Mouse (Mus musculus): ENCODE data around the gene Sppl2c.
"Not testable (repeated sequence)": the region's sequence is repeated elsewhere in the genome, so short reads cannot be mapped to it uniquely, and the experiment has no call there.

The Sppl2c gene

DNA sequence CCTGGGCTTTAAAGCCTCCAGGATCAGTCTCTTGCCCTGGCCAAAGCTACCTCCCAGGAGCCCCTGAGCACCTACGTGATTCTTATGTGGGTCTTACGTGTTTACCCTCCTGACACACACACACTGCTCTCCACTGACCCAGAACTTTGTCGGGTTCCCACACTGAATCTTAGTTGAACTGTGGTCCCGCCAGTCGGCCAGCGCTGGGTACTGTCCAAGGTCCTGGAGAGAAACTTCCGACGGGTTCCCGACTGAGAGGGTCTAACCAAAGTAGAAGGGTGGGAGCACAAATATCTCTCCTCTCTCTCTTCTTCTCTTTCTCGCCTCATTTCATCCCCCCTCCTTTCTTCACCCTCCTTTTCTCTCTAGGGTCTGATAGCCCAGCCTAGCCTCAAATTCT, 11.7 kb downstream of the Sppl2c start:
- peak; percentile 25 to 27 for DNase-seq

DNA sequence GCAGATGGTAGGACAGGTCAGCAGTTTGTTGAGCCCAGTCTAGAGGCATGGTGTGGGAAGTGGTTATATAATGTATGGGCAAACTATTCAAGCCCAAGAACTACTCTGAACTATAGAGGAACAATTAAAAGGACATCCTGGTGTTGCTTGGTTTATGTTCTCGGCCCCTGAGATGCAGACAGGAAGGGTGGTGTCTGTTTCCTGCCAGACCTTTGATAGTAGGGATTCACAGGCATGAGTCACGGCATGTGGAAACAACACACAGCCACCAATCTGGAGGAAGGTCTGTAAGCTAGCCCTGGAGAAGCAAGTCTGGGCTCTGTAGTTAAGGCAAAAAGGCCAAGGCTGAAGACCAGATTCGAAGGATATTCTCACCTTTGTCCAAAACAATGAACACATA, 17.1 kb downstream of the Sppl2c start:
- DNase-seq: no peak

DNA sequence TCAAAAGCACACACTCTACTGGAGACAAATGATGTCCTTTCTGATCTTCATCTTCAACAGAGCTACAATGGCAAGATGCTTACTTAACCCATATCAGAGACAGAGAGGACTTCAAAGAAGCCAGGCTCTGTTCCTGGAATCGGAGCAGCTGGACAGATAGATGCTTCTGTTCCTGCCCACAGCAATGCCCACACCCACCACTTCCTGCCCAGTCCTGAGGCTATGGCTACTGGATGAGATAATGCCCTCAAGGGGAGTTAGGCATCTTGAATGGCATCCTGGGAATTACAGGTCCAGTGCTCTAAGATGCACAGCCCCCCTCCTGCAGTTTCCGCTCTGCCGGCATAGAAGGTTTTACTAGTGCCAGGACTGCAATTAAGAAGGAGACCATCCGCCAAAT, 20.4 kb downstream of the Sppl2c start:
- DNase-seq: no peak

DNA sequence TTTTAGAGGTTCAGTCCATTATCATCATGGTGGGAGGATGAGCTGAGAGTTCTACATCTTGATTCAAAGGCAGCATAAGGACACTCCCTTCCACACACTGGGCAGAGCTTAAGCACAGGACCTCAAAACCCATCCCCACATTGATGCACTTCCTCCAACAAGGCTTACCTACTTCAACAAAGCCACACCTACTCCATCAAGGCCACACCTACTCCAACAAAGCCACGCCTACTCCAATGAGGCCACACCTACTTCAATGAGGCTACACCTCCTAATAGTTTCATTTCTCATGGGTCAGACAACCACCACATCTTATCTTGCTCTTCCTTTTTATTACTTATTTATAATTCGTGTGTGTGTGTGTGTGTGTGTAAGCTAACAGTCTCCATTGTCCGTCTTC, 22.9 kb downstream of the Sppl2c start:
- DNase-seq: no peak

DNA sequence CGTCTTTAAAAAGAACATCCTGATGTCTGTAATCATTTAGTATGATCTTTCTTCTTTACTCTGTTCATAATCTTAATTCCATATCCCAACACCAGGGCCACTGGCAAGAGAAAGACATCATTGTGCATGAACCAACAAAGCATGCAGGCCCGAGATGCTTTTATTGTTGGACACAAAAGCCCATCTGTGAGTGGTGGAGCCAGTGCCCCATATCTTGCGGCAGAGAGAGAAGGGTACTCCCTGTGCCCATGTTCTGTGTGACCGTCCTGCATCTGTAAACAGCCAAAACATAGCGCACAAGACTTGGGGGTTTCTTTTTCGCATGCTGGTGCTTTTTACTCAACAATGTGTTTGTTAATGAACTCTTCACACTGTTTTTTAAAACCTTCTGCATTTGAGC, 25.1 kb downstream of the Sppl2c start:
- no peak for DNase-seq

DNA sequence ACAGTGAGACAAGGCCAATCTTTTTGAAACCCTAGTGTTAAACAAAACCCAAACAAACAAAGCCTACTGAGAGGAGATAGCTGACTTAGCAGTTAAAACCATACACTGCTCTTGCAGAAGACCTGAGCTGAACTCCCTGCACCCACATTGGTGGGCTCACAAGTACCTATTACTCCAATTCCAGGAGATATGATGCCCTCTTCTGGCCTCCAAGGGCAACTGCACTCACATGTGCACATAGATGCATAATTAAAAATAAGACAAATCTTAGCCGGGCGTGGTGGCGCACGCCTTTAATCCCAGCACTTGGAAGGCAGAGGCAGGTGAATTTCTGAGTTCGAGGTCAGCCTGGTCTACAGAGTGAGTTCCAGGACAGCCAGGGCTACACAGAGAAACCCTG, 28.0 kb downstream of the Sppl2c start:
- DNase-seq: not testable (repeated sequence)

DNA sequence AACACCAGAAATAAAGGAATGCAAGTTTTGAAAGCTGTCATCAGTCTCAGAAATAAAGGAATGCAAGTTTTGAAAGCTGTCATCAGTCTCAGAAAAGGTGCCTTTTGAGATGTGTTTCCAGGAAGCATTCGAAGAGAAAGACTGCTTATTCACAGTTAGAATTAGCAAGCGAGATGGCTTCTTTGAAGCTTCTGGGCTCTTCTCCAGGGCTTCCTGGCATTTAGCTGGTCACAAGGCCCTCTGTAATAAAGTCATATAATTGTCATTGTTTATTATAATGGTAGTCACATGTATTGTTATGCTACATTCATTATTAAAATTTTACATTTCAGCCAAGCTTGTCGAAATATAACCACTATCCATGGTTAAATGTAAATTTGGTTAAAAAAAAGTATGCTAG, 31.9 kb downstream of the Sppl2c start:
- no peak for DNase-seq

DNA sequence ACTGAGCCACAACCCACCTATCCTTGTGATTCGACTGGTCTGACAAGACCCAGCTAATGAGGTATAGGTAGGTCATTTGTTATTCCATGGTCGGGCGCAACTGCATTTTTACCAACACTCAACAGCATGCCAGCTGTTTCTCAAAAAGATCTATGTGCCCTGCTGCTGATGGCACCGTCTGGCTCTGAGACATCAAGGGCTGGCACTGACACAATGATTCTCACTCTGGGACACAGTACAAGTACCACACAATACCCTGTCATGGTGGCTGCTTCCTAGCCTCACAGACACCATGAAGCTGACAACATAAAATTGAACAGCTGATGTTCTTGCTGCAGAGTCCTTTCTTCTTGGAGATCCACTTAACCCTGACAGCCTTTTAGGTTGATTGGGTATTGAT, 34.2 kb downstream of the Sppl2c start:
- no peak for DNase-seq

DNA sequence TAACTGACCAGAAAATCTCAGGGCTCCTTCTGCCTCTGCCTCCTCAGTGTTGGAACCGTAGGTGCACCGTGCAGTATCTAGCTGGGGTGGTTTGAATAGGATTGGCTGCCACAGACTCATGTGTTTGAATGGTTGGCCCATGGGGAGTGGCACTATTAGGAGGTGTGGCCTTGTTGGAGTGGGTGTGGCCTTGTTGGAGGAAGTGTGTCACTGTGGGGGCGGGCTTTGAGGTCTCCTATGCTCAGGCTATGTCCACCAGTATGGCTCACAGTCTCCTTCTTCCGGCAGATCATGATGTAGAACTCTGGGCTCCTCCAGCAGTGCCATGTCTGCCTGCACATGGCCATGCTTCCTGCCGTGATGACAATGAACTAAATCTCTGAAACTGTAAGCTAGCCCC, 35.6 kb downstream of the Sppl2c start:
- no peak for DNase-seq

DNA sequence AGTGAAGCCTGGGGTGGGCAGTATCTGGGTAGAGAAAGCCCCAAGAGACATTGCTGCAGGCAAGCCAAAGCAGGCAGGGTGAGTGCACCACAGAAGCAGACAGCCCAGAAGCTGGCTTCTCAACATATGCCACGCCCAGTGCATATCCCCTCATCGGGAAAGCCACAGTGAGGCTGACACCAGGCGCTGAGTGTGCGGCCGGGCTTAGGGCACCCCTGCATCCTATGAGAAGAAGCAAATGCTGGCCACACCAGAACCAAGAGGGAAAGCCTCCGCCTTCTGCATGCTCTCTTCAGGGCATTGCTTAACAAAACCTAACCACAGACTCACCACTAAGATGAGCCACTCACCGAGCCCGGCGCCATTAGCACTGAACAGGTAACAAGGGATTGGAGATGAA, 37.2 kb downstream of the Sppl2c start:
- no peak for DNase-seq

DNA sequence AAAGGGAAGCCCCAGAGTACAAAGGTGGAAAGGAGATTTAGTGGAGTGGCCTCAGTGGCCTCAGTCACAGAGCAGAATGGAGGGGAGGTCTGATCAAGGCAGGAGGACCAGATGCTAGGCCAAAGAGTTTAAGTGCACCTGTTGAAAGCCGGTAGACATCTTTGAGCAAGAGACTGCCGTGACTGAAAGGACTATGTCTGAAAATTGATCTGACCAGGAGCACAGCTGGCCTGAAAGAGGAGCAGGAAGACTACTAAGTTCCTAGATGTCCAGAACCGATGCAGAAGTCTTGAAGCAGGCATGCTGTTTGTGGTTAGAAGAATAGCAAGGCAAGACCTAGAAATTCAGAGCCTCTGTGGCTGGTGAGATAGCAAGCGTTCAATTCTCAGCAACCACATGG, 43.3 kb downstream of the Sppl2c start:
- no peak for DNase-seq

DNA sequence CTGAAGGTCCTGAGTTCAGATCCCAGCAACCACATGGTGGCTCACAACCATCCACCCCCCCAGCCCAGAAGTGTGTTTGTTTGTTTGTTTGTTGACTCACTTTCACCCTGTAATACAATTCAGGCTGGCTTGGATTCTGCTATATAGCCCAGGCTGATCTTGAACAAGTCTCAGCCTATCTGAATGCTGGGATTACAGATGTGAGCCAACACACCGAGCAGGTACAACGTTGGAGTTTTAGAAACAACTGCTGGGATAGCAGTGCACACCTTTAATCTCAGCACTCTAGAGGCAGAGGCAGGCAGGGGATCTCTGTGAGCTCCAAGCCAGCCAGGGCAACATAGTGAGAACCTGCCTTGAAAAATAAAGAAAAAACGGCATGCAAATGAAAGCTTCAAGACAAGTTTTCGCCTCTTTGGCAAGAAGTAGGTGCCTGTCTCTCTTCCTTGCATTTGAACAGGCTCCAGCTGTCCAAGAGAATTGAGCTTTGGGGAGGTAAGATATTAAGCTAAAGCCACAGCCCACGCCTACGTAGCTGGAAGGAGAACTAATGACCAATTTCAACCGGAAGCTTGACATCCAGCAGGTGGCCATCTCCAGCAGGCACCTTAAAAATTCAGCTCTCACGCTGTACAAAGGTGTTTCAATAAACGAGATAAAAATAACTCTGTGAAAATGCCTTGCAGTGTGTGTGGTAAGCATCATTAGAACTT, 44.1 kb downstream of the Sppl2c start:
- DNase-seq: peak; percentile 6 to 13

DNA sequence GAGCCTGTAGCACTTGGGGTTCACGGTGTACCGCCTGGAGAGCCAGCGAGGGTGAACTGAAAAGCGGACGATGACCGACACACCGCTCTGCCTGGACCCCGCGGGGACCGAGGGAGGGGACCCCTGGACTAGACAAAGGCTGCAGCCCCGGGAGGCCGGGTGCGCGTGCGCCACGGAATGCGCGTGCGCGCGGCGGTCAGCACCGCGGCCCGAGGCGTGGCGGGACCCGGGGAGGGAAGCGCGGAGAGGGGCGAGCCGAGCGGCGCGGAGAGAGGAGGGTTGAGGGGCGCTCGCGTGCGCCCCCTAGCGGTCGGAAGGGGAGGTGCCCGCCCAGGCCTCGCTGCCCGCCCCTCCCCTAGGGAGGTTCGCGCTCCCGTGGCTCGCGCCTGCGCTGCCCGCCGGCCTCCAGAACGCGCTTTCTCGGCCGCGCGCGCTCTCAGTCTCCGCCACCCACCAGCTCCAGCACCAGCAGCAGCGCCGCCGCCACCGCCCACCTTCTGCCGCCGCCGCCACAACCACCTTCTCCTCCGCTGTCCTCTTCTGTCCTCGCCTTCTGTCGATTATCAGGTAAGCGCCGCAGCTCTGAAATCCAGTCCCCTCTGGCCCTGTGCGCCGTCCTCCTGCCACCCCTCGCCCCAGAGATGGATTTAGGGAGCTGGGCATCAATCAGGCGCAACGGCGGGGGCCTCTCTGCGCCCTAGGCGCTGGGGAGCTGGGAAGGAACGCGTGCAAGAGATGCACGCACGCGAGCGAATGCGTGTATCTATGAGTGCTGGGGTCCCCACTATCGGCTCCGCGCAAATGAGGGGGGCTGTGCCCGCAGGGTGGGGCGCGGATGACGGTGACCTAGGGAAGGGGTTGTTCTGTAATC, 45.1 kb downstream of the Sppl2c start, which contains the start of gene Mapt:
Gene Mapt (plus strand): TSS at position 350 of the 871 bp plus-strand sequence.
- peak; percentile 79 to 83 for DNase-seq

DNA sequence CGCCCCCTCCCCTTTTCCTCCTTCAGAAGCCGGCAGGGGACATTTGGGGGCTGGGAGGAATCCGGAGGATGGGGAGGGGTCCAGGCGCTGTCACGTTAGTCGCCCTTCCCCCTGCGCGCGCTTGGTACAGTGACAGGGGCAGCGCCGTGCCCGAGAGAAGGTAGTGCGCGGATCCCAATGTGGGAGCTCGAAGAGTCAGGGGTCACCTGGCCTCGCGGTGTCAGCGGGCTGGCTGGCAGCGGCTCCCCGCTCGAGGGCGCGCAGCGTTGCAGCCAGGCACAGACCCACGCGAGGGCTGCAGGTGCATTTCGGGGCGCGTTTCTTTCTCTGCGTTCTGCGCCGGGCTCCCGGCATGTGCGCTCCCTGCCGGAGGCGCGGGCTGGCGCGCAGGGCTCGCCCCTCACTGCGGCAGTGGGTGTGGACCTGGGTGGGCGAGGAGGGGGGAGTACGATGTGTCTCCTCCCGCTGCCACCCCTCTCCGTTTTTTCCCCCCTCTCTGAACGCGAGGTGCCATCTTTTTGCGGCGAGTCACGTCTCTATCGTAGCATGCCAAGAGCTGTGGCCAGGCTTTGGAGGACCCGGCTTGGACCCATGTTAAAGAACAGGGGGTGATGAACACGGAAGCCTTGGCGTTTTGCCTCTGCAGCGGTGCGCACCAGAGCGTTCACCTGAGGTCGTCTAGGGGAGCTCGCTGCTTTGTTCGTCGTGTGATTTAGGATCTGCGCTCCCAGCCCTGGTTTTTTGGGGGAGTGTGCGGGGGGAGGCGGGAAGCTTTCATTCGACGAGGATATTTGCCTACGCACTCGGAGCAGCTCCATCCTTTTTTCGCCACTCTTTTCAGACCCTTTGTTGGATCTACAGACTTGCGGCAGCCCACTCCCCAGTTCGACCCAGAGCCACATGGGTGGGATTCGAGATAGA, 46.3 kb downstream of the Sppl2c start:
- peak; percentile 29 to 38 for DNase-seq

DNA sequence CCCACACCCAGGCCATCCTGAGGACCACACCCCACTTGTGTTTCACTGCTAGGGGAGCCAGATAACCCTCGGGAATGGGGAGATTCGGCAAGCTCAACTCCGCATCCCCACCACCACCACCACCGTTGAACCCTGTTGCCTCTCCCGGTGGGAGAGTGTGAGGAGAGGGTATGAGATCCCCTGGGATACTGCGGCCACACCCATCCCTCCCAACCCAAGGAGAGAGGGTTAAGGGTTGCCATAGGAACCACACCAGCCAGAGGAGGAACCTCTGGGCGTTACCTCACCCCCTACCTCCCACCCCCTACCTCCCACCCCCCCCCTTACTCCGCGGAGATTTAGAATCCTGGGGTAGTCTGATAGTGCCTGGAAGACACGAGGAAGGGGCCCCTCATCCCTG, 47.0 kb downstream of the Sppl2c start:
- no peak for DNase-seq

DNA sequence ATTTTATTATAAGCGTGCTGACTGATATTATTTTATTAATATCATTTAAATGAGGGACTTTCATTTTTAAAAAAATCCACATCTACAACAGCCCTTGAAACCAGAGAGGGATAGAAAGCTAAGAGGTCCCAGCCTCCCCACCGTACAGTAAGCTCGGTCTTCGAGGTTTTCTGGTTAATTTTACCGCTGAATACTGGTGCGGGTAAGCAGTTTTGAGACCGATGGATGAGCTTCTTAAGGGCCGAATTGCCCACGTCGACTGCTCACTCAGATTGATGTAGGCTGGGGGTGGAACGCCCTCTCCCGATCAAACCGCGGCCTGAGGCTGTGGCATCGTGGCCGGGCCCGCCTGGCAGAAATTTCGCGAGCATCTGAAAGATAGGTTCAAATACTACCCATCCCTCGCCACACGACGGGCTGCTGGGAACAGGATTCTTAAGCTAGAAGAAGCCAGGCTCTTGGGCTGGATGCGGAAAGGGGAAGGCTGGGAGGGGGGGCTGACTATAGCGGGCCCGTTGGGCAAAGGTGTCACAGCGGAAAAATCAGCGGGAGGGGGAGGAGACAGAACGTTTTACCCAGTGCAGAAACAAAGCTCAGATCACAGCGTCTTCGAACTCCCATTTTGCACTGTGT, 47.6 kb downstream of the Sppl2c start:
- DNase-seq: peak; percentile 33 to 37

DNA sequence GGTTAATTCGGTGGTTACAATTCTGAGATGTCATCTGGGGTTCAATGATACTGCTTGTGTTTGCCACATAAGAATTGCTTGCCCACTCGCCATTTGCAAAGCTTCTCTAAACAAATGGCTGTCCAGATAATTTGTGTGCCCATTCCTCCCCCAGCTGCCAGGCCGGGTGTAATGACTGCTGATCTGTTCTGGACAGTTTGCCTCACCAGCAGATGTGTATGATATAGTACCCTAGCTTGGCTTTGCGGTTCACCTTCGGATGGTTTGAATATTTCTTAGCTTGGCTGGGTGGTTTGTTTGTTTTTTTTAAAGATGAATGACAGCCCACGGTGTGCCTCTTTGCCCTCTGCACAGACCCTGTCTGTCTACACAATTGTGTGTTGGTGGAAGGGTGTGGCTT, 48.6 kb downstream of the Sppl2c start:
- no peak for DNase-seq

DNA sequence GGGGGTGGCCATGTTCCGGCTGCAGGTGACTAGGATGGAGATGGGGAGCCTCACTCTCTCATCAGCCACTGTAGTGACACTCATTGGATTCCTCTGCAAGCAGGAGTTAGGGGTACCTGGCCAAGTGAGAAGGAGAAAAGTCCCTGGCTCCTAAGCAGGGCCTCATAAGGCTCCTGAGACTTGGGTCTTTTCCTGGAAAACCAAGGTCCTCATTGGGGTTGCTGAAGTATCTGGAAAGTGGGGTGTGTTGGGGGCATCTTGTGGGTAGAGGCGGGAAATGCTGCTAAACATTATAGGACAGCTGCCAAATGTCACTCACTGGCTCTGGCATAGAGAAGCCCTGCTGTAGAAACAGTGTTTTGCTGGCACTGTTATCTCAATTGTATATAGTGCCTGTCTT, 49.8 kb downstream of the Sppl2c start:
- no peak for DNase-seq

DNA sequence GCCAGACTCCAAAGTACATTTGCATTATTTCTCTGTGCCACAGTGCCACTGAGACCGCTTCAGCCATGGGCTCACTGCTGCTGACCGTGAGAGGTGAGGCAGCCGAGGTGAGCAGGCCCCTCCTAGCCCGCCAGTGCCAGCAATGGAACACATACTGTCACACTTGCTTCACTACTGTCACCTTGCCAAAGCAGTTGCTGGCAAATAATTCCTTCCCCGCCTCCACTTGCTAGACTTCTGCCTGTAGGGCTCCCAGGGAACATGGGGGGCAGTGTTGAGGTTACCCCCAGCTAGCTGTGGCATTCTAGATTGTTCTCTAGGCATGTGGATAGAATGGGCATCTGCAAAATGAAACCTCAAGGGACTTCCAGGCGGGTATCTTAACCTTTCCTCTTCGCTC, 51.1 kb downstream of the Sppl2c start:
- DNase-seq: no peak

DNA sequence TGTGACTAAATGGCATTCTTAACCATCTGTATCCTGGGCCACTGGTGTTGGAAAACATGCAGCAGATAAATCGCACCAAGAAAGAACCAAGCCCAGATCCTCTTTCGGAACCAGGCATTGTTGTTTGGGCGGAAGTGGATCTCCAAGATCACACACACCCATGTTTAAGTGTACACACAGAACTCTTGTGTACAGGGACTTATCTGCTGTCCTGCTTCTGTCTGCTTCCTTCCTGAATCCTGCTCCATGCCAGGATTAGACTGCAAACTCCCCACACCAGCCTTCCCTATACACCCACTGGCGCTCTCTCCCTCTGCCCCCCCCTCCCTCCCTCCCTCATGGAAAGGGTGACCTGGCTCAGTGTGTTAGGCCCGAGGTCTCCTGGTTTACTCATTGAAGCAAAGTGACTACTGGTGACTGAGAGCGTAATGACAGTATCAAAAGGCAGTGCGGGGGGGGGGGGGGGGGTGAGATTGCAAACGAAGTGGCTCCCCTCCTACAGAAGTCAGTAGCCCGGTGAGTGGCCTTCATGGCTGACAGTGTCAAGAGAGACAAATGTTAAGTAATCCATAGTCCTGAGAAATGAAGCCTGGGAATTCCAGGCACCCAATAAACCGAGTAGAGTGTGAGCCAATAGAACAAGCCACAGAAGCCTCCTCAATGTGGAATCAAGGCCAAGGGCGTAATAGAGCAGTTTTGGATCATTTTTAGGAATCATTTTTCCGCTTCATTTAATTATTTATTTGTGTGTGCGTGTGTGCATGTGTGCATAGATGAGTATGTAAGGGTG, 52.0 kb downstream of the Sppl2c start:
- DNase-seq: no peak
